Mouse (Mus musculus): ENCODE data around the gene Col5a2.

DNA sequence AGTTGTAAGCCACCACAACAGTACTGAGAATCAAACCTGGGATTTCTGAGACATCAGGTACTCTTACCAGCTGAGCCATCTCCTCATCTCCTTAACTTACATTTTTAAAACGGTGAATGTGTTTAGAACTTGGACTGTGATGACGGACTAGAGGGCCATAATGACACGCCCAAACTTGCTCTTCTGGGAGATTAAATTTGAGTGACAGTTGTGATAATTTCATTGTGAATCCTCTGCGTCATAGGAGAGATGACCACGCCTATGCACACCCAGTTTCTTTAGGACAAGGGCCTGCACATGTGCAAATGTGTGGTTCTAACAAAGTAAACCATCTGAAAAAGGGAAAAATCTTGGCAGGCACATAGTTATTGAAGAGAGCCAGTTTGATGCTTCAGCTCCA is 79.2 kb downstream of the Col5a2 start:
- TF ChIP-seq GABPA (IDR thresholded peaks at IDR 0.05; ENCODE audit: insufficient replicate concordance, low read depth, low read length) (no peak), ZC3H11A (IDR thresholded peaks at IDR 0.05; ENCODE audit: low read depth, low read length) (no peak), KAT2A (IDR thresholded peaks at IDR 0.05; ENCODE audit: insufficient replicate concordance, low read length) (no peak), POLR2AphosphoS2 (IDR thresholded peaks at IDR 0.05; ENCODE audit: low read depth, low read length) (no peak), TCF12 (IDR thresholded peaks at IDR 0.05; ENCODE audit: low read depth, low read length) (no peak), EP300 (IDR thresholded peaks at IDR 0.05; ENCODE audit: low read length) (no peak), CTCF (conservative IDR thresholded peaks at IDR 0.05 in 1 of 2, IDR thresholded peaks at IDR 0.05 in 1 of 2; ENCODE audit: low read depth in 2 of 2, low read length in 2 of 2) (no peak)
